Mouse (Mus musculus) MEL (cell line): ENCODE results near the gene Isoc2b. TPM values are rescaled to one million over a fixed set of nuclear protein-coding genes. Genes with fewer than 3 reads are reported as not detected.

ENCODE experiments used
- DNase-seq: peaks from one replicate; pipeline ENCODE4 v3.0.0; 2011; ENCODE audit warnings: low read depth, low spot score
- H3K27ac ChIP-seq: 2 replicates; pipeline ENCODE4 v1.5.1; 2012; ENCODE audit warnings: low read depth, mild to moderate bottlenecking, control low read depth, low read length, moderate library complexity; ENCODE audit not compliant: control insufficient read depth
- H3K27me3 ChIP-seq, 2 experiments: fragments of 150-350 bp in 1 of 2; sonication (generic) in 1 of 2; 2 replicates each; pipeline ENCODE4 v1.6.1; 2012; ENCODE audit warnings: low read length in 2 of 2, mild to moderate bottlenecking in 2 of 2, improper control_type of control experiment in 1 of 2, moderate library complexity in 1 of 2; ENCODE audit not compliant: insufficient read depth in 2 of 2, control insufficient read depth in 1 of 2
- H3K36me3 ChIP-seq, 2 experiments: 2 replicates each; pipeline ENCODE4 v1.6.1; 2012 to 2014; ENCODE audit warnings: low read length in 2 of 2, improper control_type of control experiment in 1 of 2, inconsistent platforms in 1 of 2, mild to moderate bottlenecking in 1 of 2; ENCODE audit not compliant: insufficient read depth in 2 of 2, control insufficient read depth in 1 of 2
- H3K4me1 ChIP-seq, 2 experiments: fragments of 150-350 bp in 1 of 2; sonication (generic) in 1 of 2; 2 replicates each; pipeline ENCODE4 v1.6.1; 2012; ENCODE audit warnings: low read length in 2 of 2, improper control_type of control experiment in 1 of 2, mild to moderate bottlenecking in 1 of 2; ENCODE audit not compliant: insufficient read depth in 2 of 2, control insufficient read depth in 1 of 2
- H3K4me3 ChIP-seq, 2 experiments: fragments of 150-350 bp in 1 of 2; sonication (generic) in 1 of 2; 2 replicates each; pipeline ENCODE4 v1.5.1; 2012; ENCODE audit warnings: low read depth in 2 of 2, low read length in 2 of 2, mild to moderate bottlenecking in 2 of 2, moderate library complexity in 2 of 2, control low read depth in 1 of 2, improper control_type of control experiment in 1 of 2; ENCODE audit not compliant: control insufficient read depth in 1 of 2, insufficient read depth in 1 of 2
- H3K79me2 ChIP-seq: 2 replicates; pipeline ENCODE4 v1.6.1; 2012; ENCODE audit warnings: mild to moderate bottlenecking, low read length, moderate library complexity; ENCODE audit not compliant: control insufficient read depth, poor library complexity, insufficient read depth
- H3K9ac ChIP-seq: 2 replicates; pipeline ENCODE4 v1.6.1; 2012; ENCODE audit warnings: low read depth, mild to moderate bottlenecking, control low read depth, low read length, moderate library complexity; ENCODE audit not compliant: control insufficient read depth, poor library complexity, severe bottlenecking
- H3K9me3 ChIP-seq: fragments of 150-350 bp; sonication (generic); replicated peaks from 2 replicates; pipeline ENCODE4 v1.6.1; 2012; ENCODE audit warnings: mild to moderate bottlenecking, low read length, improper control_type of control experiment, moderate library complexity; ENCODE audit not compliant: insufficient read depth
- CHD1 ChIP-seq: IDR thresholded peaks from 2 replicates; pipeline ENCODE4 v1.6.1; 2012; ENCODE audit warnings: low read depth, mild to moderate bottlenecking, inconsistent platforms, low read length, improper control_type of control experiment
- CTCF ChIP-seq, 3 experiments: IDR thresholded peaks in 2 of 3; conservative IDR thresholded peaks in 1 of 3; 2 replicates each; pipeline ENCODE4 v1.5.1; 2011 to 2012; ENCODE audit warnings: low read length in 3 of 3, low read depth in 2 of 3, mild to moderate bottlenecking in 2 of 3, improper control_type of control experiment in 1 of 3, inconsistent platforms in 1 of 3, mixed read lengths in 1 of 3, moderate library complexity in 1 of 3; ENCODE audit not compliant: control insufficient read depth in 1 of 3, insufficient read depth in 1 of 3, poor library complexity in 1 of 3, severe bottlenecking in 1 of 3
- E2F4 ChIP-seq: IDR thresholded peaks from 2 replicates; pipeline ENCODE4 v1.6.1; 2011; ENCODE audit warnings: low read depth, low read length, improper control_type of control experiment, borderline replicate concordance
- ELF1 ChIP-seq: IDR thresholded peaks from 2 replicates; pipeline ENCODE4 v1.6.1; 2014; ENCODE audit warnings: low read depth, mild to moderate bottlenecking, inconsistent platforms, low read length, improper control_type of control experiment, moderate library complexity
- EP300 ChIP-seq, 2 experiments: IDR thresholded peaks; 2 replicates each; pipeline ENCODE4 v1.6.1; 2011; ENCODE audit warnings: improper control_type of control experiment in 2 of 2, low read length in 2 of 2, low read depth in 1 of 2, mild to moderate bottlenecking in 1 of 2
- ETS1 ChIP-seq: IDR thresholded peaks from 2 replicates; pipeline ENCODE4 v1.6.1; 2012; ENCODE audit warnings: low read depth, mild to moderate bottlenecking, inconsistent platforms, low read length, improper control_type of control experiment, moderate library complexity
- GATA1 ChIP-seq: IDR thresholded peaks from 2 replicates; pipeline ENCODE4 v1.6.1; 2011; ENCODE audit warnings: low read depth, low read length, improper control_type of control experiment
- HCFC1 ChIP-seq: IDR thresholded peaks from 2 replicates; pipeline ENCODE4 v1.6.1; 2012; ENCODE audit warnings: low read depth, mild to moderate bottlenecking, inconsistent platforms, low read length, improper control_type of control experiment, moderate library complexity
- JUND ChIP-seq: IDR thresholded peaks from 2 replicates; pipeline ENCODE4 v1.6.1; 2011; ENCODE audit warnings: low read depth, mild to moderate bottlenecking, improper control_type of control experiment, low read length
- KAT2A ChIP-seq: conservative IDR thresholded peaks from 2 replicates; pipeline ENCODE4 v1.6.1; 2012; ENCODE audit warnings: low read depth, low read length, improper control_type of control experiment, inconsistent platforms
- MXI1 ChIP-seq: IDR thresholded peaks from 2 replicates; pipeline ENCODE4 v1.6.1; 2011; ENCODE audit warnings: mild to moderate bottlenecking, low read depth, low read length, improper control_type of control experiment
- NELFE ChIP-seq: IDR thresholded peaks from 2 replicates; pipeline ENCODE4 v1.6.1; 2011; ENCODE audit warnings: low read depth, low read length, improper control_type of control experiment
- POLR2A ChIP-seq, 2 experiments: IDR thresholded peaks; 2 replicates each; pipeline ENCODE4 v1.6.1; 2011 to 2012; ENCODE audit warnings: low read length in 2 of 2, mild to moderate bottlenecking in 2 of 2, control low read depth in 1 of 2, improper control_type of control experiment in 1 of 2, low read depth in 1 of 2, moderate library complexity in 1 of 2; ENCODE audit not compliant: control insufficient read depth in 1 of 2, insufficient read depth in 1 of 2, poor library complexity in 1 of 2
- SIN3A ChIP-seq: IDR thresholded peaks from 2 replicates; pipeline ENCODE4 v1.6.1; 2012; ENCODE audit warnings: low read length, improper control_type of control experiment, inconsistent platforms
- SMC3 ChIP-seq: IDR thresholded peaks from 2 replicates; pipeline ENCODE4 v1.6.1; 2011; ENCODE audit warnings: low read depth, low read length, improper control_type of control experiment
- TAL1 ChIP-seq: IDR thresholded peaks from 2 replicates; pipeline ENCODE4 v1.6.1; 2012; ENCODE audit warnings: mild to moderate bottlenecking, inconsistent platforms, low read length, moderate library complexity, mixed read lengths
- TCF12 ChIP-seq: IDR thresholded peaks from 2 replicates; pipeline ENCODE4 v1.6.1; 2014; ENCODE audit warnings: low read depth, mild to moderate bottlenecking, inconsistent platforms, low read length, improper control_type of control experiment, moderate library complexity
- USF1 ChIP-seq: IDR thresholded peaks from 2 replicates; pipeline ENCODE4 v1.6.1; 2014; ENCODE audit warnings: low read depth, mild to moderate bottlenecking, inconsistent platforms, low read length, improper control_type of control experiment, moderate library complexity
- ZMIZ1 ChIP-seq: IDR thresholded peaks from 2 replicates; pipeline ENCODE4 v1.6.1; 2012; ENCODE audit warnings: low read depth, mild to moderate bottlenecking, inconsistent platforms, low read length, improper control_type of control experiment, moderate library complexity
- polyA plus RNA-seq, 2 experiments: library from polyadenylated mRNA; stranded (reverse) in 1 of 2; unstranded in 1 of 2; fragments of >175 nt in 1 of 2; fragments of >200 nt in 1 of 2; gene quantifications; 2 replicates each; pipeline versions ENCODE4 v1.2.1 to v1.2.4; 2012; ENCODE audit warnings: low replicate concordance in 2 of 2, low read depth in 1 of 2; ENCODE audit not compliant: insufficient read length in 2 of 2, insufficient read depth in 1 of 2, missing spikeins in 1 of 2
- total RNA-seq: library from RNA; depleted of rRNA; stranded (reverse); fragments of 300-350 nt; gene quantifications from 2 replicates; pipeline ENCODE4 v1.2.3, GENCODE M21; 2012

Isoc2b gene
- total and polyA plus RNA-seq, 3 experiments, result 2.8 to 3.0 TPM; not detected in 1

DNA sequence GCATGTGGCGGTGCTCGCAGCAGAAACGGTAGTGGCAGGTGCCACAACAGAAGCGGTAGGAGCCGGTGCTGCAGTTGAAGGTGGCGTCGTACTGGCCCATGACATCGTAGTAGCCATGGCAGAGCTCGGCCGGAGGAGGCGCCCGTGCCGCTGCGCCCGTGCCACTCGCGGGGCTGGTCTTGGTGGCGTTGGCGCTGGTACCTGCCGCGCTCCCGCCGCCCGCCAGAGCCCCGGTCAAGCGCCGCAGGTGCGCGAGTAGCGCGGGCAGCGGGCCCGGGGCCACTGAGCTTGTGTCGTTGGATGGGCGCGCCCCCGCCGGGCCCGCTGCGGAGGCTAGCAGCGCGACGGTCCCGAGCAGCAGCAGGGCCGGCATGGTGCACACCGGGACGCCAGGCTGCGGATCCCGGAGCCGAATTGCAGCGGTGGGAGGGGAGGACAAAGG lies 33.7 kb downstream of the Isoc2b start:
- Histone ChIP-seq H3K4me1 (no peaks in the 10 kb centered on the region), H3K27ac (no peak overlapping the region), H3K36me3 (no peaks in the 10 kb centered on the region), H3K9me3 (no peaks in the 10 kb centered on the region), H3K4me3 (no peak overlapping the region), H3K9ac (no peak overlapping the region), H3K27me3 (no peaks in the 10 kb centered on the region; a peak in 2 of 4 replicates), H3K79me2 (no peaks in the 10 kb centered on the region)
- TF ChIP-seq ZMIZ1 (no peak), CHD1 (no peak), JUND (no peak), SIN3A (no peak), KAT2A (no peak), E2F4 (no peak), TAL1 (no peak), EP300 (IDR thresholded peaks at IDR 0.05; ENCODE audit: low read depth in 1 of 2, low read length in 2 of 2) (no peak), USF1 (no peak)
- no peak for DNase-seq

DNA sequence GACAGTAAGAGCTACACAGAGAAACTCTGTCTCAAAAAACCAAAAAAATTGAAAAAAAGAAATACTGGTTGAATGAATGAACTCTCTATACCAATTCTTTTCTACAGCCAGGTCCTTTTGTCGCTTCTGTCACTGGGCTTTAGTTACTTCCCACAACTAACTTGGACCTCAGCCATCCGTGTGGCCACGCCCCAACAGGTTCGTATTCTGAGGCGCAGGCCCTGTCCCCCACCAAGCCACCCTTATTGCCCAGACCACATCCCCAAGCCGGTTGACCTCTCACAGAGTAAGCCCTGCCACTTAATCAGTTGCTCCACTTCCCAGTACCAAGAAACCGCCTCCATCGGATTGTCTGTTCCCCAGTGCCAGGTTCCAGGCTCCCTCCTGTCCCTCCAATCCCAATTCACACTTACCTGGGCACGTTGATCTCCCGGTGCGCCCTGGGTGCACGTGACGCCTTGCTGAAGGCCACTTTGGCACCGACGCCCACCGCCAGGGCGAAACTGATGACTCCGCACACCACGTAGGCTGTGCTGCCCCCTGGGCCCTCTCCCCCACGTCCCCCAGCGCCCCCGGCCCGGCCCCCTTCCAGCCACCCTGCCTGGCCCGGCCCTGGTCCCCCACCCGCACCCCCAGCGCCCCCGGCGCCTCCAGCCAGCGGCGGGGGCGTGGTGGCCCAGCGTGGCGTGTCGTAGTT lies 34.3 kb downstream of the Isoc2b start:
- no peaks in the 10 kb centered on the region for H3K9me3 ChIP-seq
- H3K36me3 ChIP-seq, result no peaks in the 10 kb centered on the region
- H3K4me1 ChIP-seq, result no peaks in the 10 kb centered on the region
- no peak overlapping the region for H3K9ac ChIP-seq
- no peak for DNase-seq
- no peaks in the 10 kb centered on the region for H3K79me2 ChIP-seq
- TF ChIP-seq POLR2A (IDR thresholded peaks at IDR 0.05; ENCODE audit: control insufficient read depth in 1 of 2, insufficient read depth in 1 of 2, low read depth in 1 of 2, low read length in 2 of 2, poor library complexity in 1 of 2) (no peak), ELF1 (no peak), CTCF (IDR thresholded peaks at IDR 0.05 in 2 of 3, conservative IDR thresholded peaks at IDR 0.05 in 1 of 3; ENCODE audit: control insufficient read depth in 1 of 3, insufficient read depth in 1 of 3, low read depth in 2 of 3, low read length in 3 of 3, poor library complexity in 1 of 3, severe bottlenecking in 1 of 3) (no peak), TCF12 (no peak), SMC3 (no peak), GATA1 (no peak), ETS1 (no peak), CHD1 (no peak), MXI1 (no peak), HCFC1 (no peak), NELFE (no peak)
- TF ChIP-seq, all 39 proteins: peak for 0
- no peak overlapping the region for H3K4me3 ChIP-seq
- H3K27me3 ChIP-seq, result no peaks in the 10 kb centered on the region; a peak in 2 of 4 replicates
- no peak overlapping the region for H3K27ac ChIP-seq
